Mouse (Mus musculus): ENCODE measurements around the gene Mcur1. TPM values are rescaled to one million over a fixed set of nuclear protein-coding genes. Genes with fewer than 3 reads are reported as not detected.

Mcur1 gene
- 7.9 and 8.4 TPM in 2 replicates for polyA plus RNA-seq (2015; fragmentation: Nextera tagmentation; extraction: Ambion mirVana)

DNA sequence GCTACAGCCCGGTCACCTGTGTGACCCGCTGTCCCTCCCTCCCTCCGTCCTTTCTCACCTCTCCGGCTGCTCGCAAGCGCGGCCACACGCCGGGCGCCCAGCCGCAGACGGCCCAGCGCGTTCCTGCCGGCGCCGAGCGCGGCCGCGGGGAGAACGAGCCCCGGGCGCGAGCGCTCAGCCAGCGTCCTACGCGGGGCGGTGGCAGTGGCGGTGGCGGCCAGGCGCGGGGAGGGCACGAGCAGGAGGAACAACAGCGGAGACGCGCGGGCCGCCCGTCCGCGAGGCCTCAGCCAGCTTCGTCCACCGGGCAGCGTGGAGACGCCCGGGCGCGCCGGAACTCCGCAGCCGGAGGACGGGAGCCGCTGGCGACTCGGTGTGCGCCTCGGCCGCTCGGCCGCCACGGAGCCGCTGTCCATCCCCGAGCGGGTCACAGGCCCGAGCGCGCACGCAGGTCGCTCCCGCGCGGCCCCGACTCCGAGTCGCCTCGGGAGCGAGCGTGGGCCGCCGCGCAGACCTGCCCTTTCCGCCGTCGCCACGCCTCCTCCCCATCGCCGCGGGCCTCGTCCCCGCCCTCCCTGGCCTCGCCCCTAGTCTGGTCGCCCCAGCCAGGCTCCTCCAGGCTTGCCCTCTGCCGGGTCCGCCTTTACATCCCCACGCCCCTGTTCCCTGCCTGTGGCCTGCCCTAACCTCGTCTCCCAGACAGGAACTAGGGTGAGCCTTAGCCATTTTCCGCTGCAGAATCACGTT, at the start of gene Mcur1:
TSS of gene Mcur1 (minus strand) at position 481 of the 747 bp plus-strand sequence.
- Histone ChIP-seq H3K36me3 (no peaks in the 10 kb centered on the region), H3K27me3 (peaks cover 14% of the 10 kb centered on the region; the same call in 1 of the 2 replicates), H3K9me3 (no peaks in the 10 kb centered on the region), H3K27ac (peak within 1 kb of the TSS; percentile 86), H3K4me3 (peak within 1 kb of the TSS; percentile 75), H3K4me2 (peak within 1 kb of the TSS; percentile 91), H3K9ac (peak within 1 kb of the TSS; percentile 83), H3K4me1 (replicated peaks) (peaks cover 24% of the 10 kb centered on the region)
- WGBS: under 1% methylated on average over 85 of the region's 100 CpGs
- peak; percentile 95 for ATAC-seq (ENCODE audit: low FRiP score)

DNA sequence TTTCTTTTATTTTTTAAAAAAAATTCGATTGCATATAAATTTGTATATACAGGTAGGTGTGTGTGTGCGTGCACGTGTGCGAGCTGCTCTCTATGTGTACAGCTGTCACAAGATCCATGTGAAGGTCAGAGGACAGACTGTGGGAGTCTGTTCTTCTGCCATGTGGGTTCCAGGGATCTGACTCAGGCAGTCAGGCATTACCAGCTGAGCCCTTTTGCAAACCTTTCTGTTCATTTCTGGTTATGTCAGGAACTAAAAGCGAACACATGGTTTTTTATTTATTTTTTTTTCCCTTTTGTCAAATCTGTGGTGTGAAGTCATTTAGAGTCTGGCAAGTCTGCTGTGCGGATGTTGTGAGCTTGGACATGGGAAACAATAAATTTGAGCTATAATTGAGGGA, 48.9 kb upstream of the Mcur1 start:
- no peaks in the 10 kb centered on the region for H3K36me3 ChIP-seq
- no peaks in the 10 kb centered on the region for H3K4me1 ChIP-seq (replicated peaks)
- ATAC-seq (ENCODE audit: low FRiP score): no peak
- H3K9me3 ChIP-seq: no peaks in the 10 kb centered on the region
- no peak overlapping the region for H3K27ac ChIP-seq
- no peak overlapping the region for H3K4me2 ChIP-seq
- H3K9ac ChIP-seq: no peak overlapping the region
- no peak overlapping the region for H3K4me3 ChIP-seq
- WGBS: 67% methylated on average over 6 of the region's 6 CpGs
- H3K27me3 ChIP-seq: no peaks in the 10 kb centered on the region

DNA sequence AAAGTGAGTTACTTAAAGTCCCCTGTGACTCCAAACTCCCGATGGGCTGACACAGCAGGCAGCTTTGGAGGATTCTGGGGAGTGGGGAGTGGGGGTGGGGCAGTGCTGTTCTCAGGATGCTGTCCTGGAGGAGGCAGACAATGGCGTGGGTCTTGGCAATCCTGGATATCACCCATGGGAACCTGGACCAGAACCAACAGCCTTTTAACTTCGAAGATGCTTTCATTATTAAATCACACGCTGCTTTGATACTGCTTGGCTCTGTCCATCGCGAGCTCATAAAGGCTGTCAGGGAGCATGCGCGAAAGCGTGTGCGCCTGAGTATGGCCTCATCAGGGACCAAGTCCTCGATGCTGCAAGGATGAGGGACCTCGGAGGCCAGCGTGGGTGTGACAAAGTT, 43.1 kb upstream of the Mcur1 start:
- Histone ChIP-seq H3K4me3 (no peak overlapping the region), H3K36me3 (no peaks in the 10 kb centered on the region), H3K4me2 (no peak overlapping the region), H3K9me3 (no peaks in the 10 kb centered on the region), H3K27me3 (no peaks in the 10 kb centered on the region), H3K4me1 (replicated peaks) (no peaks in the 10 kb centered on the region; the same call in none of the 2 replicates), H3K9ac (no peak overlapping the region), H3K27ac (no peak overlapping the region)
- 59% methylated on average over 13 of the region's 13 CpGs for WGBS
- no peak for ATAC-seq (ENCODE audit: low FRiP score)

DNA sequence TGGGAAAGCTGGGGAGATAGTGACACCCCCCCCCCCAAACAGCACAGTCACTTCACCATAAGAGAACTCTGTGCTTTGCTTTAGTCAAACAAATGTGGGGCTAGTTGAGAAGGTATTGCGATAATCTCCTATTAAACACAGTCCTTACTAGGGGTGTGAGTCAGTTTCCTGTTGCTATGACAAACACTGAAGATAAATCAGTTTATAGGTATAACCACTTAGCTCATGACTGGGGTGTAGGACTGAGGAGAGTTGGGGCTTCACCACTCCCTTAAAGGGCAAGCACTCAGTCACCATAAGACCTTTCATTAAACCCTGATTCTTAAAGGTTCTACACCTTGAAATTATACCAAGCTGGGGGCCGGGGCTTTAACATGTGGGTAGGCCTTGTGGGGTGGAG, 42.4 kb upstream of the Mcur1 start:
- ATAC-seq (ENCODE audit: low FRiP score): no peak
- Histone ChIP-seq H3K9ac (no peak overlapping the region), H3K27me3 (no peaks in the 10 kb centered on the region), H3K27ac (no peak overlapping the region), H3K4me1 (replicated peaks) (no peaks in the 10 kb centered on the region; the same call in none of the 2 replicates), H3K36me3 (no peaks in the 10 kb centered on the region), H3K4me3 (no peak overlapping the region), H3K4me2 (no peak overlapping the region), H3K9me3 (no peaks in the 10 kb centered on the region)
- WGBS: 92% methylated on average over 2 of the region's 2 CpGs

DNA sequence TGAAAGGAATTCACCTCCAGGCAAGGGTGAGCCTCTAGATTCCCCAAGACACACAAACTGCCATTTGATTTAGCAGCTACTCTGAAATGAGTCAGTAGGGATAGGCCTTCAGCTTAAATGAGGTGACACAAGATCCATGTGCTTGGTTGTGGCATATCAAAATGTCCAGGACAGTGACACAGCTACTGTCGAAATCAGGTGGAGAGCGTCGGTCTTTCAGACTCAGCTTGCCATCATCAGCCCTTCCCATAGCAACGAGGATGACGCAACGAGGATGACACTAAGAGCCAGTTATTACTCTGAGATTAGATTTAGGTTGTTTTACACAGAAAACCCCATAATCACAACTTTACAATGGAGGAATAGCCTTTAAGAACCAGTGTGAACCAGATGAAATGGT, 41.0 kb upstream of the Mcur1 start:
- ATAC-seq (ENCODE audit: low FRiP score): no peak
- Histone ChIP-seq H3K36me3 (no peaks in the 10 kb centered on the region), H3K27ac (no peak overlapping the region), H3K27me3 (no peaks in the 10 kb centered on the region), H3K9ac (no peak overlapping the region), H3K4me3 (no peak overlapping the region), H3K4me2 (no peak overlapping the region), H3K4me1 (replicated peaks) (no peaks in the 10 kb centered on the region; the same call in none of the 2 replicates), H3K9me3 (no peaks in the 10 kb centered on the region)
- WGBS: 96% methylated on average over 6 of the region's 6 CpGs

DNA sequence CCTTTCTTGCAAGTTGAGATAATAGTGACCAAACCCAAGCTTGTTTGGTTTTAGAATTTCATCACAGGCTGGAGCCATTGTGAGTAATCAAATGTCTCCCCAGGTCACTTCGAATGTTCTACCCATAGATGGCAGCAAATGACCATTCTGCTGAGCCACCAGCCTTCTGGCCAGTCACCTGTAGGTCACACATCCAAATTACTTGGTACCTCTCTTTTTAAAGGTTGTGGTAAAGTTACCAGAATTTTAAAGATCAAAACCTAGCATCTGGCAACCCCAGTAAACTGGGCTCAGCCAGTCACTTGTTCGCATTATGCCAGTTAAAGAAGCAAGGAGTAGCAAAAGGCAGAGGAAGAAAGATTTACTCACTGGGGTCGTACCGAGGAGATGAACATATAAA, 35.9 kb upstream of the Mcur1 start:
- H3K9ac ChIP-seq: no peak overlapping the region
- no peaks in the 10 kb centered on the region for H3K27me3 ChIP-seq
- H3K4me3 ChIP-seq: no peak overlapping the region
- H3K36me3 ChIP-seq: no peaks in the 10 kb centered on the region
- peaks cover 7% of the 10 kb centered on the region; the same call in 1 of the 2 replicates for H3K4me1 ChIP-seq (replicated peaks)
- no peak overlapping the region for H3K27ac ChIP-seq
- H3K9me3 ChIP-seq: no peaks in the 10 kb centered on the region
- ATAC-seq (ENCODE audit: low FRiP score): no peak
- no peak overlapping the region for H3K4me2 ChIP-seq
- WGBS: 64% methylated on average over 4 of the region's 4 CpGs

DNA sequence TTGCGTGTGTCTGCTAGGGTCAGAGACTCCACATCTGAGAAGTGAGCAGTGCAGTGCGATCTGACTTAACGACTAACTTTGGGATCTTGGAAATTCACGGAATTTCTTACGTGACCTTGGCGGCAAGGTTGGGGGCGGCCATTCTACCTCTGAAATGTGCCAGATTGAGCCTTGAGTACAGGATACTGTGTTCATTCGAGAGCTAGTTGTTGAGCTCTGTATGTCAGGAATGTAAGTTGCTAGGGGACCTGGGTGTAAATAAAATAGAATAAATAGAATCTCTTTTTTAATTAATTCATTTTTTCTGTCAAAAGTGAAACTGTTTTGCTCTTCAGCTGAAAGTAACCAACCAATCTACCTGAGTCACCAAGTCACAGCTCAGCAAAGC, 32.7 kb upstream of the Mcur1 start:
- H3K9ac ChIP-seq: no peak overlapping the region
- no peak for ATAC-seq (ENCODE audit: low FRiP score)
- H3K9me3 ChIP-seq: no peaks in the 10 kb centered on the region
- H3K27me3 ChIP-seq: no peaks in the 10 kb centered on the region
- 62% methylated on average over 8 of the region's 8 CpGs for WGBS
- no peak overlapping the region for H3K4me3 ChIP-seq
- H3K27ac ChIP-seq: no peak overlapping the region
- no peaks in the 10 kb centered on the region for H3K36me3 ChIP-seq
- H3K4me1 ChIP-seq (replicated peaks): peaks cover 7% of the 10 kb centered on the region; the same call in 1 of the 2 replicates
- H3K4me2 ChIP-seq: no peak overlapping the region

DNA sequence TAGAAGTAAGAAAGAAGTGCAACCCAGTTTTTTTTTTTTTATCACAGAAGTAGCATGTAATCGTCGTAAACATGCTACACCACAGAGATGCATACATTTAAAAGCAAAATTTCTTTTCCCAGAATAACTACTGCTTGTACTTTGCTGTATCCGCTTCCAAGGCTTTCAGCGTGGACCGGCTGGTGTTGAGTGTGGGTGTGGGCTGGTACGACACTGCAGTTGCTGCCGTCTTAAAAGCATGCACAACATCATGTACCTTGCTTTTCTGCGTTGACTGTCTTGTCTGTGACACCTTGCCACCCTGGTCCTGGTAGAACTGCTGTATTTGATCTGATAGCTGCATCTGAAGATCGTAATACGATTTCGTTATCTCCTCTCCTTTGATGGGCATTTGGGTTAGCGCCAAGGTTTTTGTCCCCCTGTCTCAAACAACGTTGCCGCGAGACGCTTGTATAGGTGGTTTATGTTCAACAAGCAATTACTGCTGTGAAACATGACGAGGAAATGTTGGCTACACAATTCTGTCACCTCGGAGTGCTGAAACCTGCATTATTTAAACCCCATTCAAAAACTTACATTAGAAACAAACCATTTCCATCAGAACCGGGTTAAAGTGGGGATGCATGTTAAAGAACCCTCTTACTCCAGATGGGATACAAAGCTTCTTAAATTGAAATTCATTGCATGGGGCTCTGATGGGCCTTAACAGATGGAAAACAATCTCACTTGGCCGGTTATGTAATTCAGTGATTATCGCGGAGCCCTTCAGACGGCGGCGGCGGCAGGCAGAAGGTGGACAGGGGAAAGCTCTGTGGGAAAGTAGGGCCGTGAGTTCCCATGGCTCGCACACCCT, 32.1 kb upstream of the Mcur1 start:
- no peaks in the 10 kb centered on the region for H3K36me3 ChIP-seq
- H3K27me3 ChIP-seq: no peaks in the 10 kb centered on the region
- no peak overlapping the region for H3K9ac ChIP-seq
- WGBS: 69% methylated on average over 28 of the region's 28 CpGs
- H3K4me1 ChIP-seq (replicated peaks): peaks cover 7% of the 10 kb centered on the region; the same call in 1 of the 2 replicates
- no peak overlapping the region for H3K4me2 ChIP-seq
- ATAC-seq (ENCODE audit: low FRiP score): no peak
- H3K27ac ChIP-seq: no peak overlapping the region
- H3K9me3 ChIP-seq: no peaks in the 10 kb centered on the region
- H3K4me3 ChIP-seq: no peak overlapping the region

DNA sequence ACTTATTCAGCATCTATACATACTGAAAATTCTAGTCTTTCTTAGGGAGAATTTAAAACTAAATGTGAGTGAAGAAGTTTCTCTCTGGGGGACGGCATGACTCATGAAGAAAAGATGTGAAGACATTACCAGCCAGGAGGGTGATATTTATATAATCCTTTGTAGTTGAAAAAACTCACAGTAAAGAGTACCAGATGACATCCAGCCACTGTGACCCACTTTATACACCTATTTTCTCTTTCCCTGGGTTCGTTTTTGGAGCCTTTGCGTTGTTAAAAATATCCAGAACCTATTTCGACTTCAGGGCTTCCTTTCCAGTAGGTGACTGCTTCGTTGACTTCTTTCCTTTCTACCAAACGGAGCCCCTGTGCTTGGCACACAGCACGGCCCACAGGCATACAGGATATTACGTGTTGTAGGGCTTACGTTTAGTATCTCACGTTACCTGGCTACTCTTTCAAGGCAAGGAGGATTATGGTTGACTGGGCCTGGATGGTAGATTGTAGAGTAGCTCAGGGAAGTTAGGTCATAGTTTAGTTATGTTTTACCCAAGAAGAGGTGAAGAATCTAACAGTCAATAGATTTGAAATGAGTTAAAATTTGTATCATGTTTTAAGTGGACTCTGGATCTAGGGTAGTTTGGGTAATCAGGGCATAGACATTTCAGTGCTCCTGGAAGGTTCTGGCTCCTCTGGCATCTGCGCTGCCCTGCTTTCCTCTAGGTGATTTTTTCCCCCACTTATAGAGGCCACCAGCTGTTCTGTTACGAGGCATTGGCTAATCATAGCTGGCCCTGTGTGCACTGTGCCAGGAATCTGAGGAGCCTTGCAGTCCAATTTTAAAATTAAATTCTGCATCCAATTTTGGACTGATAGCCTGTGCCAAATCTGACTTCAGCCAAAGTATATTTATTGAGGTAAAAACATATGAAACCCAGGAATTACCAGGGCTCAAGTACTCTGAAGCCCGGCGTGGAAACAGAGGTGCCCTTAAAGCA, 28.2 kb upstream of the Mcur1 start:
- H3K9ac ChIP-seq: no peak overlapping the region
- no peak overlapping the region for H3K27ac ChIP-seq
- H3K4me1 ChIP-seq (replicated peaks): peaks cover 7% of the 10 kb centered on the region
- no peaks in the 10 kb centered on the region for H3K9me3 ChIP-seq
- ATAC-seq (ENCODE audit: low FRiP score): no peak
- H3K4me3 ChIP-seq: no peak overlapping the region
- H3K36me3 ChIP-seq: no peaks in the 10 kb centered on the region
- H3K4me2 ChIP-seq: no peak overlapping the region
- H3K27me3 ChIP-seq: no peaks in the 10 kb centered on the region
- 83% methylated on average over 14 of the region's 14 CpGs for WGBS

DNA sequence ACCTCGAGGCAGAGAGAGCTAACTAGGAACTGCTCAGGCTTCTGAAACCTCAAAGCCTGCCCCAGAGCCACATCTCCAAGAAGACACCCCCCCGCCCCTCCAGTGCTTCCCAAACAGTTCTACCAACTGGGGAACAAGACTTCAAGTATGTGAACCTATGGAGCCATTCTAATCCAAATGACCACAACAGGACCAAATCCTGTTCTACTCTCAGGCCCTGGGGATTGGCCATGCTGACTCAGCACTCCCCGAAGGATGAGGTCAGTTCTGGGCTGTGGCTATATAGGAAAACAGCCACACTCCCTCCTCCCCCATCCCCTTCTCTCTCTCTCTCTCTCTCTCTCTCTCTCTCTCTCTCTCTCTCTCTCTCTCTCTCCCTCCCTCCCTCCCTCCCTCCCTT, 27.0 kb upstream of the Mcur1 start:
- 79% methylated on average over 3 of the region's 3 CpGs for WGBS
- Histone ChIP-seq H3K9me3 (no peaks in the 10 kb centered on the region), H3K9ac (no peak overlapping the region), H3K4me3 (no peak overlapping the region), H3K4me1 (replicated peaks) (peaks cover 5% of the 10 kb centered on the region; the same call in 1 of the 2 replicates), H3K27me3 (no peaks in the 10 kb centered on the region), H3K36me3 (no peaks in the 10 kb centered on the region), H3K4me2 (no peak overlapping the region), H3K27ac (no peak overlapping the region)
- no peak for ATAC-seq (ENCODE audit: low FRiP score)

DNA sequence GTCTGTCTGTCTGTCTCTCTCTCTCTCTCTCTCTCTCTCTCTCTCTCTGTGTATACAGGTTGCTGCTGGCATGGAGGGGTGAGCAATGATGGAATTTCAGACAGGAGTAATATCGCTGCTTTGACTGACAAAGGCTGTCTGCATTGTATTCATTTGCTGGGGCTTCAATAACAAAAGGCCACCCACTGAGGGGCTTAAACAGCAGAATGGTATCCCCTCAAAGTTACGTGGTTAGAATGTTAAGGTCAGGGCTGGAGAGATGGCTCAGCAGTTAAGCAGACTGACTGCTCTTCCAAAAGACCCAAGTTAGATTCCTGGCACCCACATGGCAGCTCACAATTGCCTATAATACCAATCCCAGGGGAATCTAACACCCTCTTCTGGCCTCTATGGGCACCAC, 25.3 kb upstream of the Mcur1 start:
- Histone ChIP-seq H3K9ac (no peak overlapping the region), H3K27ac (no peak overlapping the region), H3K4me3 (no peak overlapping the region), H3K36me3 (no peaks in the 10 kb centered on the region), H3K4me1 (replicated peaks) (peaks cover 5% of the 10 kb centered on the region; the same call in 1 of the 2 replicates), H3K27me3 (no peaks in the 10 kb centered on the region), H3K4me2 (no peak overlapping the region), H3K9me3 (no peaks in the 10 kb centered on the region)
- WGBS: 31% methylated on average over 2 of the region's 2 CpGs
- no peak for ATAC-seq (ENCODE audit: low FRiP score)

DNA sequence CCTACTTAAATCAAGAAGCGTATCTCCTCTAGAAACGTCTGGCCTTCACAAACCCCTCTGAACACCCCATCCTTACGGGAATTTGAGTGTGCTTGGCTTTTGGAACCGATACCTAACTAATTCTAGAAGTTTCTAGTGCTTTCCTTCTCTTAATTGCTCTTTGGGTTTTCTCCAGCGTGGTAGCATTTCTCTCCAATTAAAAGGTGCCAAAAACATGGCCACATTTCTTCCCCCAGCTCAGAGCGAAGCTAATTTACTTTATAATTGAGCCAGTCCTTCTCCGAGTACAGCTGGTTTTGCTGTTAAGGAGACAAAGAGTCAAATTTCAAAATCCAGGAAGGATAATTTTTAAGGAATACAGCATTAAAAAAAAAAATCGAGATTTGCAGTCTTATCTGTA, 23.5 kb upstream of the Mcur1 start:
- Histone ChIP-seq H3K36me3 (no peaks in the 10 kb centered on the region), H3K4me2 (no peak overlapping the region), H3K9ac (no peak overlapping the region), H3K4me1 (replicated peaks) (peaks cover 5% of the 10 kb centered on the region; the same call in 1 of the 2 replicates), H3K9me3 (no peaks in the 10 kb centered on the region), H3K4me3 (no peak overlapping the region), H3K27ac (no peak overlapping the region), H3K27me3 (no peaks in the 10 kb centered on the region)
- WGBS: 66% methylated on average over 8 of the region's 8 CpGs
- ATAC-seq (ENCODE audit: low FRiP score): no peak

All from hindbrain, embryonic 13.5 days (tissue).